Mouse (Mus musculus) kidney, embryonic 15.5 days (tissue): Measurements from ENCODE around the gene Ccdc107. TPM values are rescaled to one million over a fixed set of nuclear protein-coding genes. Genes with fewer than 3 reads are reported as not detected.

ENCODE experiments used
- ATAC-seq: fragments of 200-750 bp; cut with Nextera tagmentation; replicated peaks from 2 replicates; pipeline ENCODE4 v1.8.0; 2017; ENCODE audit warnings: moderate TSS enrichment; ENCODE audit not compliant: low FRiP score
- H3K27ac ChIP-seq: fragments of 300-500 bp; sonication (generic); 2 replicates; pipeline ENCODE4 v1.5.1; 2015; ENCODE audit warnings: mild to moderate bottlenecking, inconsistent platforms
- H3K27me3 ChIP-seq: fragments of 300-500 bp; sonication (generic); 2 replicates; pipeline ENCODE4 v1.6.1; 2015; ENCODE audit warnings: inconsistent platforms
- H3K36me3 ChIP-seq: fragments of 300-500 bp; sonication (generic); 2 replicates; pipeline ENCODE4 v1.6.1; 2015; ENCODE audit warnings: inconsistent platforms
- H3K4me1 ChIP-seq: fragments of 300-500 bp; sonication (generic); 2 replicates; pipeline ENCODE4 v1.6.1; 2015; ENCODE audit warnings: inconsistent platforms
- H3K4me2 ChIP-seq: fragments of 300-500 bp; sonication (generic); 2 replicates; pipeline ENCODE4 v1.6.1; 2015; ENCODE audit warnings: moderate library complexity, mild to moderate bottlenecking, inconsistent platforms
- H3K4me3 ChIP-seq: fragments of 300-500 bp; sonication (generic); replicated peaks from 2 replicates; pipeline ENCODE4 v1.5.1; 2015; ENCODE audit warnings: mild to moderate bottlenecking, inconsistent platforms
- H3K9ac ChIP-seq: fragments of 300-500 bp; sonication (generic); 2 replicates; pipeline ENCODE4 v1.6.1; 2015; ENCODE audit warnings: mild to moderate bottlenecking, inconsistent platforms
- H3K9me3 ChIP-seq: fragments of 300-500 bp; sonication (generic); replicated peaks from 2 replicates; pipeline ENCODE4 v1.6.1; 2016; ENCODE audit warnings: inconsistent platforms
- WGBS: fragments of 180-500 bp; shearing (Covaris S2); methylation state at CpG from one replicate; pipeline ENCODE4 v1.1.7; 2015; ENCODE audit warnings: mixed read lengths; 5-methylcytosine and 5-hydroxymethylcytosine counted together
- polyA plus RNA-seq: library from polyadenylated mRNA; unstranded; fragments of >200 nt; fragmentation: Nextera tagmentation; extraction: Ambion mirVana; gene quantifications from 2 replicates; pipeline ENCODE4 v1.2.1, GENCODE M21; 2015

Gene Ccdc107
- polyA plus RNA-seq, 1 experiment from 2014 or later = 72.2 TPM

DNA sequence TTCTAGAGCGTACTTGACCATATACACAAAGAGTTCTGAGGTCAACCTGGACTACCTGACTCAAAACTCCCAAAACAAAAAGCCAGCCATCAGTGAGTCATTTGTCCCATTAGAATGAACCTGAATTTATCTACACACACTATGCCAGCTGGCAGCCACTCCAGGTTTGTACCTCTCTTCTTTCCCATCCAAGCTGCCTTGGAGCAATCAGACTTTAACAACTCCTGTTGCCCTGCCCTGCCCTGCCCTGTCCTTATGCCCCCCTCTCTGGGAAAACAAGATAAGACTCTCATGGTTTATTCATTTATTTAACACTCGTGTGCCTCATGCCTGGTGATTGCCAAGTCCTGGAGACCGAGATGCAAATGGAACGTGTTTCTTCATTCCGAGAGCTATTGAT, 1.9 kb upstream of the Ccdc107 start:
- Histone ChIP-seq H3K27me3 (no peaks in the 10 kb centered on the region), H3K4me3 (no peak overlapping the region), H3K9ac (no peak overlapping the region), H3K4me1 (peaks cover 16% of the 10 kb centered on the region), H3K36me3 (peaks cover 2% of the 10 kb centered on the region), H3K4me2 (no peak overlapping the region), H3K9me3 (no peaks in the 10 kb centered on the region), H3K27ac (no peak overlapping the region)
- ATAC-seq = no peak
- 90% methylated on average over 5 of the region's 5 CpGs for WGBS

- no peak for ATAC-seq
- peaks cover 23% of the 10 kb centered on the region for H3K4me1 ChIP-seq
- H3K4me3 ChIP-seq = peak overlapping the region; percentile 79
- H3K36me3 ChIP-seq = peaks cover 16% of the 10 kb centered on the region
- peak overlapping the region; percentile 70 for H3K4me2 ChIP-seq
- no peak overlapping the region for H3K9ac ChIP-seq
- 43% methylated on average over 12 of the region's 12 CpGs for WGBS
- H3K9me3 ChIP-seq = no peaks in the 10 kb centered on the region
- H3K27ac ChIP-seq = peak overlapping the region; percentile 92
- H3K27me3 ChIP-seq = no peaks in the 10 kb centered on the region
Measured at GRCm38 (mm10) chr4:43492101-43492820, 439 bp upstream of the Ccdc107 start.

DNA sequence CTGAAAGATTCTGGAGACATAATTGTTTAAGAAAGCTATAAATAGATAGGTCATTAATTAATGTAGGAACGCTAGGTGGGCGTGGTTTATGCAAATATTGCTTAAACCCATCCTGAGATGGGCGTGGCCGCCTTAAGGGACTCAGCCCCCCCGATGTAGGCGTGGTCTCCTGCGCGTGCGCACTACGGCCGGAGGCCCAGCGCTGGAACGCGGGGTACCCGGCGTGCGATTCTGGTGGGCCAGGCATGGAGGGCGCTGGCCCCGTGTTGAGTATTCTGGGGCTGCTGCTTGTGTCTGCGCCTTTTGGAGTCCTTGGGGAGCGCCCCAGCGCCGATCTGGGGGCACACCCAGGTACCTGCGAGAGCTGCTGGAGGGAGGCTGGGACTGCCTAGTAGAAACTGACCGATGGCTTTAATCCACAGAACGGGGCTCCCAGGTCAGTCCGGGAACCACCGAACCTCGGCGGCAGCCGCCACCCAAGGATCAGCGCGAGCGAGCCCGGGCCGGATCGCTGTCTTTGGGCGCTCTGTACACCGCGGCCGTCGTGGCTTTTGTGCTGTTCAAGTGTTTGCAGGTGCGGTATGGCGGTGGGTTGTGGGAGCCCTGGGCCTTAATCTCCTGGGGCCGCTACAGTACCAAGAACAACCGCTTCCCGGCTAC, 616 bp downstream of the Ccdc107 start:
- Histone ChIP-seq H3K27me3 (no peaks in the 10 kb centered on the region), H3K27ac (peak overlapping the region; percentile 92), H3K9ac (peak overlapping the region; percentile 78), H3K9me3 (no peaks in the 10 kb centered on the region), H3K36me3 (peaks cover 21% of the 10 kb centered on the region), H3K4me3 (peak overlapping the region; percentile 79), H3K4me1 (peaks cover 34% of the 10 kb centered on the region), H3K4me2 (peak overlapping the region; percentile 70)
- peak; percentile 89 for ATAC-seq
- WGBS = under 1% methylated on average over 47 of the region's 47 CpGs

DNA sequence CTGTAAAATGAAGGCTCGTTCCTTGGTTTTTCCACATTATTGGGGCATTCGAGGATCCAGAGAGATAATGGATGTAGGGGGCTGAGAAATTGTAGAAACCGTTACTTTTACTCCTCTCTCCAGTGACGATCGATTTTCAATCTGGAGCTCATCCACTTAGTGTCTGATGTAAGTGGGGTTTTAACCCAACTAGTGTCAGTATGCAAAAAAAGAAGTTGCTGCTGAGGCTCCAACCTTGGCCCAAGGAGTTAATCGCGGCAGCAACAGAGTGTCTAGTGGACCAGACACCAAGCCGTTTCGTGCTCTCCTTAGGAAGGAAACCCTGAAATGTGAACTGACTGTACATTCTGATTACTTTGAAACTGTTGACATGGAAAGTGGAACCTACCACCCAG, 1.1 kb downstream of the Ccdc107 start:
- Histone ChIP-seq H3K4me1 (peaks cover 39% of the 10 kb centered on the region), H3K4me2 (peak overlapping the region; percentile 70), H3K27me3 (no peaks in the 10 kb centered on the region), H3K27ac (peak overlapping the region; percentile 92), H3K4me3 (peak overlapping the region; percentile 79), H3K9me3 (no peaks in the 10 kb centered on the region), H3K36me3 (peaks cover 21% of the 10 kb centered on the region), H3K9ac (peak overlapping the region; percentile 78)
- no peak for ATAC-seq
- WGBS = 1% methylated on average over 9 of the region's 9 CpGs

GRCm38 (mm10) chr4:43496587-43496986, 3.9 kb downstream of the Ccdc107 start:
- no peak overlapping the region for H3K27ac ChIP-seq
- H3K4me1 ChIP-seq = peaks cover 50% of the 10 kb centered on the region
- H3K9me3 ChIP-seq = no peaks in the 10 kb centered on the region
- H3K4me2 ChIP-seq = no peak overlapping the region
- 48% methylated on average over 6 of the region's 6 CpGs for WGBS
- no peak overlapping the region for H3K4me3 ChIP-seq
- H3K27me3 ChIP-seq = no peaks in the 10 kb centered on the region
- no peak for ATAC-seq
- no peak overlapping the region for H3K9ac ChIP-seq
- H3K36me3 ChIP-seq = peaks cover 21% of the 10 kb centered on the region

DNA sequence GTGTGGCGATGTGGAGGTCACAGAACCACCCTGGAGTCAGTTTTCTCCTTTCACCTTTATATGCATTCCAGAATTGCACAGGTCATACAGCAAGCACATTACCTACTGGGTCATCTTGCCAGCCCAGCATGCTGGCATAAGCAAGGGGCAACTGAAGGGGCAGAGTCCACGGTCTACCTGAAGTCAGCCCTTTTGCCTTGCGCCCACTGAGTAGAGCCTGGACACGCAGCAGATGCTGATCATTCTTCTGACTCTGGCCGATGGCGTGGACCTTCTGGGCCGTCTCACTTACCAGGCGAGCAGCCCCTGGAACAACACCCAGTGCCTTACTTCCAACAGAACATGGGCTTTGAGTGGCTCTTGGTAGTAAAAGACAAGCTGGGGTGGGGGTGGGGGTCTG, 4.7 kb downstream of the Ccdc107 start:
- no peak overlapping the region for H3K4me3 ChIP-seq
- H3K27ac ChIP-seq = no peak overlapping the region
- peaks cover 50% of the 10 kb centered on the region for H3K4me1 ChIP-seq
- no peaks in the 10 kb centered on the region for H3K9me3 ChIP-seq
- no peaks in the 10 kb centered on the region for H3K27me3 ChIP-seq
- WGBS = 84% methylated on average over 8 of the region's 8 CpGs
- H3K9ac ChIP-seq = no peak overlapping the region
- peak overlapping the region; percentile 84; the same call in 1 of the 2 replicates for H3K4me2 ChIP-seq
- H3K36me3 ChIP-seq = peaks cover 21% of the 10 kb centered on the region
- no peak for ATAC-seq

GRCm38 (mm10) chr4:43497946-43498345, 5.2 kb downstream of the Ccdc107 start:
- H3K27me3 ChIP-seq = no peaks in the 10 kb centered on the region
- peak overlapping the region; percentile 63; the same call in 1 of the 2 replicates for H3K9ac ChIP-seq
- no peak for ATAC-seq
- H3K36me3 ChIP-seq = peaks cover 21% of the 10 kb centered on the region
- H3K9me3 ChIP-seq = no peaks in the 10 kb centered on the region
- H3K4me3 ChIP-seq = peak overlapping the region; percentile 68
- H3K4me2 ChIP-seq = peak overlapping the region; percentile 84
- peaks cover 50% of the 10 kb centered on the region for H3K4me1 ChIP-seq
- no peak overlapping the region for H3K27ac ChIP-seq
- 65% methylated on average over 4 of the region's 4 CpGs for WGBS

GRCm38 (mm10) chr4:43498983-43499382, 6.3 kb downstream of the Ccdc107 start:
- Histone ChIP-seq H3K9ac (peak overlapping the region; percentile 63), H3K4me1 (peaks cover 47% of the 10 kb centered on the region), H3K27ac (peak overlapping the region; percentile 59; the same call in 1 of the 2 replicates), H3K4me3 (peak overlapping the region; percentile 68), H3K9me3 (no peaks in the 10 kb centered on the region), H3K36me3 (peaks cover 21% of the 10 kb centered on the region), H3K4me2 (peak overlapping the region; percentile 84), H3K27me3 (no peaks in the 10 kb centered on the region)
- WGBS = 15% methylated on average over 8 of the region's 8 CpGs
- ATAC-seq = peak; percentile 52; the same call in 1 of the 2 replicates

DNA sequence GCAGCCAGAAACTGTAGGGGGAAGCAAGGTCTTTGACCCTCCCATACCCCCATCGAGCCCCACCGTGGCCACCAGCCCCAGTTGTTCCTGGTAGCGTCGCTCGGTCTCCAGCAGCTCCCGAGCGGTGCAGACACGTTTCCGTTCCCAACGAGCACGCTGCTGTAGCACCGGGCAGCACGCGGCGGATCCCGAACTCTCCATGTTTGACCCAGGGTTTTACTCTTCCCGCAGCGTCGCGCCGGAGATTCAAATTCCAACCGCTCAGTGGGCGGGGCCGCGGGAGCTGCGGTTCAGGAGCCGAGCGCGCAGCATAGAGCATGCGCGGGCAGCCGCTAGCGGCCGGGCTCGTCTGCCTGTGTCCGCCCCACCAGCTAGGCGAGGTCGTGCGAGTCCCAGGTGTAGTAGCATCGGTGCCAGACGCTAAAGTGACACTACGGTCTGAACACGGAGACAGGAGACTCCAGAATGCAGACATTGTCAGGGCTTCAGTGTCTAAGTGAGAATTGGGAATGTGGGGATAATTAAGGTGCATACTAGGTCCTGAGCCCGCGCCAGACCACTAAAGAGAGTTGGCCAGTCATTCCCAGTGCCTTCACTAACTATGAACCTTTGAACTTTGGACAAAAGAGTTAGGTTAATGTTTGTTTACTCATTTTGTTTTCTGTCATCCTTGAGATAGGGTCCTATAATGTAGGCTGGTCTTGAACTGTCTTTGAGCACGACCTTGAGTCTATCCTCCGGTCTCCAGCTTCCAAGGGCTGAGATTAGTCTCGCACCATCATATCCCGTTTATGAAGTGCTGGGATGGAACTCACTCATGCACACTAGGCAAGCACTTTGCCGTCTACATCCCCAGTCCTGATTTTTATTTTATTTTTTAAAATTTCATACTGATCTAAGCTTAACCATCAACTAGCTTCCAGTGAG, 7.0 kb downstream of the Ccdc107 start, which contains the start of gene Arhgef39:
TSS of gene Arhgef39 (minus strand) at position 289 of the 927 bp plus-strand sequence.
- peak; percentile 86 for ATAC-seq
- Histone ChIP-seq H3K4me2 (peak within 1 kb of the TSS; percentile 84), H3K4me3 (peak within 1 kb of the TSS; percentile 68), H3K27me3 (no peaks in the 10 kb centered on the region), H3K27ac (peak within 1 kb of the TSS; percentile 59), H3K9me3 (no peaks in the 10 kb centered on the region), H3K4me1 (peaks cover 40% of the 10 kb centered on the region), H3K9ac (peak within 1 kb of the TSS; percentile 63), H3K36me3 (peaks cover 21% of the 10 kb centered on the region)
- WGBS = 7% methylated on average over 50 of the region's 50 CpGs

GRCm38 (mm10) chr4:43503041-43503440, 10.3 kb downstream of the Ccdc107 start:
- no peak for ATAC-seq
- 69% methylated on average over 2 of the region's 2 CpGs for WGBS
- Histone ChIP-seq H3K9ac (no peak overlapping the region), H3K27me3 (peaks cover 9% of the 10 kb centered on the region; the same call in 1 of the 2 replicates), H3K4me1 (peaks cover 24% of the 10 kb centered on the region), H3K4me2 (no peak overlapping the region), H3K36me3 (no peaks in the 10 kb centered on the region), H3K4me3 (no peak overlapping the region), H3K9me3 (no peaks in the 10 kb centered on the region), H3K27ac (no peak overlapping the region)

DNA sequence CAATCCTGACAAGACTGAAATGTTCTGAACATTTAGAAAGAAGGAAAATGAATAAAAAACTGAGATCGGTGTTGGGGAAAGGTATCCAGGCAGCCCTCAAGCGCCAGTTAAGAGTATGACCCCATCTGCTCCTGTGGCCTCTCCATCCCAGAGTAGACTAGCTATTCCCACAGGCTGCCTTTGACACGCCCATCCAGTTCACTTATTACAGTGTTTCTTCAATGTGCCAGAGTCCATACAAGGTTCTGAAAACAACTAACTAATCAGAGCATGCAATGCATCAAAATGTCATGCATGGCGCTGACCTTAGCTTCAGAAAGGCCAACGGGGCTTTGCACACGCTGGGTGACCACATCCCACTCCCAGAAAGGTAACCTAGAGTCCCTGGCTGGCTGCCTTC, 10.8 kb downstream of the Ccdc107 start:
- Histone ChIP-seq H3K9ac (no peak overlapping the region), H3K36me3 (no peaks in the 10 kb centered on the region), H3K4me1 (peaks cover 24% of the 10 kb centered on the region), H3K4me3 (no peak overlapping the region), H3K27me3 (peaks cover 9% of the 10 kb centered on the region; the same call in 1 of the 2 replicates), H3K27ac (no peak overlapping the region), H3K4me2 (no peak overlapping the region), H3K9me3 (no peaks in the 10 kb centered on the region)
- WGBS = 72% methylated on average over 6 of the region's 6 CpGs
- no peak for ATAC-seq
